Mouse (Mus musculus) brain, adult 2 months (tissue): ENCODE data around the gene Sorcs2.

Experiments
- DNase-seq: peaks from one replicate; pipeline ENCODE4 v3.0.0; 2011; ENCODE audit warnings: low read depth, low spot score

Sorcs2 gene

DNA sequence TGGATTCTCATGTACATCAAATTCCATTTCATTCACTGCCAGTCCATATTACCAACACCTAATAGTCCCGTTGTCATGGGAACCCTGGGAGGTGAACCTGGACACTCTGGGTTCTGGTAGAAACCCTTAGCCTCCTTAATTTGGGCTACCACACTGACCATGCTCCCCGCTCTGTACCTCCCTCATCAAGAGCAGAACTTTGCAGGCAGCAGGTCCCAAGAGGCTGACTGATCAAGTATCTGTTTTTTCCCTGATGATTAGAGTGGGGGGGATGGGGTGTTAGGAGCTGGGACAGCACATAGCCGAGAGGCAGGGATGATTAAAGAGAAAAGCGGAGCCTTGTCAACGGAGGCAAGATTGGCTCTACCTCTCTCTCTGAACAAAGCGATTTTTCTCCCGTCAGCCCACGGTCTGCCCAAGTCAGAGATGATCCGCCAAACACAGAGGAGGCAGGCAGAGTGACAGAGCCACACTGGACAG lies 167.6 kb downstream of the Sorcs2 start:
- no peak for DNase-seq

DNA sequence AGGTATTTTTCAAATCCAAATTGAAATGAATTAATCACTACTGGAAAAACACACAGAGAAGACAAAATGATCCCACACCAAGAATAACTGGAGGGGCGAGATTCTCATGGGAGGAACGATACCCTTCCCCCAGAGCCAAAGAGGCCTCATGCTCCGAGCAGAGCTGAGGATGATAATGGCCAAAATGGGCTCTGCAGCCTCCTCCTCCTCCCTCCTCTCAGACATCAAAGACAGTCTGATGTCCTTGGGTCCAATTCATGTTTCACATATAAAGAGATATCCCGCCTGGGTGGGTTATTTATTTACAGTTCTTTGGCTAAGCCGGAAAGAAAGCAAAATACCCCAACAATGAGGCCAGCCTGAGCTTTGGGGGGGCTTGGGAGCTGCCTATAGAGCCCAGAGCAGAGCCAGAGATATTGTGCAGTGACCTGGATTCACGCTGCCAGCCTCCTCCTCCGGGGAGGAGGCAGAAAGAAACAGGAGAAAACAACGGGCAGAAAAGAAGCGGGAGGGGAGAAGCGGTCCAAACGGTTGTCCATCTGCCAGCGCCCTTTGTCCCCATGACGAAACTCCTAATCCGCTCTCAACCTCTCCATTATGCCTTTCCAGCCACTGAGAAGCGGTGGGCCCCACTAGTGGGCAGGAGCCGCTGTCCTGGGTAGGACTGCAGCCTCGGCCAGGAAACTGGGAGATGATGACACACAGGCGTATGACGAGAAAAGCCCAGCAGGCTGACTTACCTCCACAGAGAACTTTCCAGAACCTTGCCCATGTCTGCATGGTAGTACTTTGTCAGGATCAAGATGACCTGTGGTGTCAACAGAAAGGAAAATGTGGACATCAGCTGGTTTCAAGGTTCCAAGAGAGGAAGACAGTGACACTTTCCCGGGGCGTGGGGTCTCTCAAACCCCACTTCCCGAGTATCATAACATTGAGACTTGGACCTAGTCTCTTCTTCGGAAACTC lies 169.3 kb downstream of the Sorcs2 start:
- no peak for DNase-seq

DNA sequence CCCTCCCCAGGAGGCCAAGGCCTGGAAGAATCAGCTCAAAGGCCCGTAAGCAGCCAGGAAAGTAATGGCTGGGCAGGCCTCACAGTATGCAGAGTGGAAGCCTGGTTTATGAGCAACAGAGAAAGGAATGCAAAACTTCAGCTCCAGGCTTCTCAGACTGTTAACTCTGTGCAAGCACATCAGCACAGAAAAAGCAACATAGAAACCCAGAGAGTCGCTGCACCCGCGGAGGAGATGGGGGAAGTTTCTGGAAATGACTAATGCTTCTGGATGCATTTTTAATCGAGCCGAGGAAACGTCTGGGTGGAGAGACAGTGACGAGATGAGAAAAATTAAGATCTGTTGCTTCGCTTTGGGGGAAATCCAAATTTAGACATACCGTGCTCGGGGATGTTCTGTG lies 171.6 kb downstream of the Sorcs2 start:
- peak; percentile 90 for DNase-seq

DNA sequence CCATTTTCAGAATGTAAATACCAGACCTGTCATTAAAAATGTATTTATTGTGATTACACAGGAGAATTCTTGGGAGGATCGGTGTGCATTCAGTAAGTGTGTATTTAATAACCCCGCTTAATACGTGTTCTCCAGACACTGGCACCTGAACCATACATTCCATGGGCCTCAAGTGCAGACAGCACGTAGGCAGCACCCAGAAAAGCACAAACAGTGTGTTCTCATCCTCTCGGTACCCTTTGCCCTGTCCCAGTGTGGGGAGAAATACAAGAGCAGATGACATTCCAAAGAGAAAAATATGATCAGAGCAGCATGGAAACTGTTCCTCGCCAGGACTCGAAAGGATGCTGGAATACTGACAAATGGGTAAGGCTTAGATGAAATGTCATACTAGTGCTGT lies 172.1 kb downstream of the Sorcs2 start:
- no peak for DNase-seq

DNA sequence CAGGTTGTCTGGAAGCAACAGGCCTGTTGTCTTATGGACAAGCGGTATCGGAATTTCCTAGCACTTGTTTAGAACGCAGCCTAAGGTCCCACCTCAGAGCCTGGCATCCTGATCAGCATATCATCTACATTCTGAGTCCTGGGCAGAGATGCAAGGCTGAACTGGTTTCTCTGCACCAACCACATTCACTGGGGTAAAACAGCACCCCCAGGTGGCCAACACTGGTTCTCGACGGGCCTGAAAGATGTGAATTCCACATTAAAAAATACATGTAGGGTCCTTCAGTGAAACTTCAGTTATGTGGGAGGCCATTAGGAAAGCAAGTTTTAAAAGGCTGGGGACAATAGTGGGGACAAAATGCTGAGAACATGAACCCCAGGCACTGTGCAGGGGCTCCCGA lies 174.2 kb downstream of the Sorcs2 start:
- peak; percentile 76 for DNase-seq

DNA sequence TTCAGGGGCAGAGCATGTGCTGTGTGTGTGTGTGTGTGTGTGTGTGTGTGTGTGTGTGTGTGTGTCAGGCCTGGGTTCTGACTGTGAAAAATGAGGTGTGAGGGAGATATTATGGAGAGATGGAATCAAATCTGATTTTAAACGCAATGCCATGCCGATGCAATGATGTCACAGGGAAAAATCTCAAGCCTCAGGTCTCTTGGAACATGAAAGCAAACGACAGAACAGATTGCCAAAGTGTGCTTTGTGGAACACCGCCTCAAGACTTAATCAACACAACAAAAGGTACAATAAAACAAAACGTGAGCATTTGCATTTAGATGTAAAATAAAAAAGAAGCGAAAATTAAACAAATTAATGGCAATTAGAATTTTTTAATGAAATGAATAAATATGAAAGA lies 177.3 kb downstream of the Sorcs2 start:
- DNase-seq = no peak

DNA sequence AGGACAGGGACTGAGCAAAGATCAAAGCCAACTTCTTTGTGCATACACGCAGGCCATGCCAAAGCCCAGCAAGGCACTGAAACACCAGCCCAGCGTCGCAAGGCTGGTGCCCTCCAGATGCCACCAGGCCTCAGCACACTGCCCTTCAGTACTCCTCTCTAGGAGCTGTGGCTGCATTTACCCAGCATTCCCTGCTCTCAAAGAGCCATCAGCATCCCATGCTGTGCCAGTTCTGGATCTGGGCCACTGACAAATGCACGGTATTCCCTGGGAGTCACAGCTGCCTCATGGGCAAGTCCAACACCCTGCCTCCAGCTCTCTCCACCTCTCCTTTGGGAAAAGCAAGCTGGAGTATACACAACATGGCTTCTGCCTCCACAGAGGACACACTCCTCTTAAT lies 177.8 kb downstream of the Sorcs2 start:
- peak; percentile 70 for DNase-seq

DNA sequence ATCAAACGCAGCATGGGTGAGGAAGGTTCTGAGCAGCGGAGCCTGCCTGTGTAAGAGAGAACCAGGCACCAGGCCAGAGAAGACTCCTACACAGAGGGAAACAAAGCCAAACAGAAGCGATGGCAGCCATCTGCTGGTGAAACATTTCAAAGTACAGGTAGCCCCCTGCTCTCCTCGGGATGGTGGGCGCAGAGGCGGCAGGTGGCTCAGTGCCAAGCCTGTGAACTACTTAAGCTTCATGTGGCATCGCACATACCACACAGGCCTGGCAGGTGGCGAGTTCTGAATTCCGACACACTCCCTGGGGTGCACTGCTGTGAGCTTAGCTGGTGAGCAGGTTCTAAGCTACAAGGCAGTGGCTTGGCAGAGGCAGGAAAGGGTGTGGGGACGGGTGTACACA lies 184.6 kb downstream of the Sorcs2 start:
- DNase-seq = peak; percentile 94

DNA sequence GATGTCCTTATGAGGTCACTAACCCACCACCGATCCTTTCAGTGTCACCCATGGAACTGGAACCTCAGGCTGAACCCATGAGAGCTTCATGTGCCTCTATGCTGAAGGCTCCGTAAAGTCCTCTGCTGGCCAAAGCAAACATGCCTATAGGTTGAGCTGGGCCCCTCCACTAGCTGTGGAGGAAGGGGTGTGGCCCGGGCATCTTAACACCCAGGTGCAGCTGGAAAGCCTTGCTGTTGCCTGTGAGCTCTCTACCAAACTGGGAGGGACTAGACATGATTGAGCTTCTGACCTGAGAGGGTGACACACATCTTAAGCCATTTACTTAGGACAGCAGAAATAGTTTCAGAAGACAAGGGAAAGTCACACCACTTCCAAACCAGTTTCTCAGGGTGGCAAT lies 189.1 kb downstream of the Sorcs2 start:
- no peak for DNase-seq

DNA sequence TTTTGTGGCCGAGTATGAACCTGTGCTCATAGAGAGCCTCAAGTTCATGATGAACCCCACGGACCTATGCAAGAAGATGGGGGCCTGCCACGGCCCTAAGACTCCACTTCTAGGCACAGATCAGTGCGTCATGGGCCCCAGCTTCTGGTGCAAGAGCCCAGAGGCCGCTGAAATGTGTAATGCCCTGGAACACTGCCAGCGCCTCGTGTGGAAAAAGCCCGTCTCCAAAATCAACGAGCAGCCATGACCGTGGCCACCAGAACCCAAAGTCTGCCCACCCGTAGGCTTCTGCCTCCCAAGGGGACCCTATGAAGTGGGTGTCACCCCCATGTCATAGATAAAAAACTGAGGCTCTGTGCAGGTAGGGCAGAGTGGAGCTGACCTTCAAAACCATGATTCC lies 192.5 kb downstream of the Sorcs2 start:
- no peak for DNase-seq

DNA sequence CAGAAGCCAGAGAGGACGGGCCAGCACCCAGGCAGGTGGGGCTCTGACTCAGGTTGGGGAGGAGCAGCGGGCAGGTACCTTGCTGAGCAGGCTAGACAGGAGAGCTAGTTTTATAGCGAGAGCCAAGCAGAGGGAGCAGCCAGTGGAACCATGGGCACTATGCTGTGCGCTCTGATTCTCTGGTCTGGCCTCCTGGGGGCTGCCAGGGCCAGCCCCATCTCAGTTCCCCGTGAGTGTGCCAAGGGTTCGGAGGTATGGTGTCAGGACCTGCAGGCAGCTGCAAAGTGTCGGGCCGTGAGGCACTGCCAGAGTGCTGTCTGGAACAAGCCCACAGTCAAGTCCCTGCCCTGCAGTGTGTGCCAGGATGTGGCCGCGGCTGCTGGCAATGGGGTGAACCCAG lies 194.0 kb downstream of the Sorcs2 start, which contains the start of gene Psapl1:
Psapl1 (plus strand) TSS at position 106 of the 400 bp plus-strand sequence.
- no peak for DNase-seq

DNA sequence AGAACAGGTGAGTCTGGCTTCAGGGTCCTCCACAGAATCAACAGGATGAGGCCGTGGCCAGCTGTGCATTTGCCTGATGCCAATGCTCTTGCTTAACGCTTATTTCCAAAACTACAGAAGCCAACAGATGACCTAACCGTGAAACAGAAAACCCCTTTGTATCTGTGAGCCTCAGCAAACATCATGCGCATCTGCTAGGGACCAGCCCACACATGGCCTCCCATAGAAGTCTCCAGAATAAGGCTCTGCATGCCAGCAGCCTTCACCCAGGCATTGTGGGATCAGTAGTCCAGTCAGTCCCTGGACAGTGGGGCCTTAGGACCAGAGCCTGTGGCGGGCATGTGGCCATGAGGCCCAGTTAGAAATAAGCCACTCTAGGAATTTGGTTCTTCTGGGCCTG lies 194.5 kb downstream of the Sorcs2 start:
- peak; percentile 92 for DNase-seq

DNA sequence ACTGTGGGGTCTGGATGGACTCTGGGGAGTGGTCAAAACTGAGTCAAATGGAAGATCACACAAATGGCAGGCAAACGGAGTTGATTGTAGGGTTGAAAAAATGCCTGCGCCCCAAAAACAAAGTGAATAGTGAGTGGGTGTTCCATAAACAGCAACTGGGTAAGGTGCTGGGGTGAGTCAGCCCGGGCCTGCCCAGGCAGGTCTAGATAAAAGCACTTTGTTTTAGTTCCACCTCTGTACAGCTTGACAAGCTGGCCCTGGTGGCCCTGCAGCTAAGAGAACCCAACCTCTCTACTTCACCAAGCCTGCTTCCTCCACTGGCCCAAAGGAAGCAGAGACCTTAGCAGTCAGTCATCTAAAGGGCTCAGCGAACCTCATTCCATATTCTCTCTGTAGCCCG lies 195.2 kb downstream of the Sorcs2 start:
- no peak for DNase-seq

DNA sequence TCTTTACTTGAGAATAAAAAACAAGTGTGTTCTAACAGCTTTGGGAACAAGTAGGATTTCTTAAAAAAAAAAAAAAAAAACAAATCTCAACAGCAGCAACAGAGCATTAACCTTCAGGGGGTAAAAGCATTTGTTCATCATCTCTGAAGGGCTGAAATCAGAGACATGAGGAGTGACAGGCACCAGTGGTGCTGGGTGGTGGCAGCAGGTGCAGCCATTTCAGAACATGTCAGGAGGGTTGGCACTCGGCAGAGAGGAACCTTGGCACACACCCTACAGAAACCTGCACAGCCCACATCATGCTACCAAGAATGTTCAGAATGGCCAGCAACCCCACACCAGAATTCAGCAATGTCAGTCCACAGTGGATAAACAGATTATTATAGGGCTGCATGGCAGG lies 198.4 kb downstream of the Sorcs2 start:
- DNase-seq = no peak

DNA sequence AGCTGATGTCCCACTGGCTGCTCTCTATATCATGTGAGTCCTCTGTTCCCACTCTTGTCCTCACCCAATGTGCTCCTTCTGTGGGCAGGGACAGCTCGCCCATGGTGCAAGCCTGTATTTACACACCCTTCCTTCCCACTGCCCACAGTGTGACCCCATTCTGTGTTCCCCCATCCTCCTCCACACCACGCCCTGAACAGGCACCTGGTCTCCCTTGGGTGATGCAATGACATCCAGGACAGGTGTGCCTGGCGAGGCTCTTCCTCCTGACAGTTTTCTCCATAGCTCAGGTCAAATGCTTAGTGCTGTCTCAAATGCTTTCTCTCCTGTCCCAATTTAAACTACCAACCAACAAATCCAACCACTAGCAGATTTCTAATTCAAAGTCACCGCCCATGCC lies 202.5 kb downstream of the Sorcs2 start:
- DNase-seq = no peak

DNA sequence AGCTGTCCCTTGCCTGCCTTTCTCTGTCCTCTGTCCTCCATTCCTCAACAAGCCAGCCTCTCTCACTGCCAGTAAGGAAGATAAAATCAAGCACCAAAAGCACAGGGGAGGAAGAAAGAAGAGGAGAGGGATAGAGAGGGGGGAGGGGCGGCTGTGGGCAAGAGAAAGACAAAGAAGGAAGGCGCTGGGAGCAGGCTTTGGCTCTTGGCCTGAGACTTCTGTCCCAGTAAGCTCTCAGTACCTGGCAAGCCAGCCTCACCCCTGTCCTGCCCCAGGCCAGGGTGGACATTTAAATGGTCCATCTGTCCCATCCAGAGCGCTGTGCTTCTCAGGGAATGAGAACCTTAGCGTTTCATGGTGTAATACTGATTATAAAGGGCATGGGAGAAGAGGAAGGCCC lies 203.3 kb downstream of the Sorcs2 start:
- no peak for DNase-seq

DNA sequence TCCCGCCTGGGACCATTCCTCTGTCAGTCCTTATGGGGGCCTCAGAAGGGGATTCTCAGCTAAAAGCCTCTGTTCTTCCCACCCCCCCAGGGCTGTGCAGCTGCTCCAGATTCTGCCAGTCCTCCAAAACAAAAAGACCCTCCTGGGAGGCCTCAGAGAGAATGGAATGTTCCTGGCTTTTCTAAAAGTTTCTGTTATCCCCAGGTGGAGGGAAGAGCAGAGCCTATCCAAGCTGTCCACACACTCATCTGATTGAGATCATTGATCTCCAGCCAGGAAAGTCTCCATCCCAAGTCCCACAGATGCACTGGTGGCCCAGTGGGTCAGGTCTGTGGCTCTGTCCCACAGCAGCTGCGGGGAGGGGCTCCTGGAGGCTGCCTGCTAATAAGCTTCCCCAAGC lies 205.3 kb downstream of the Sorcs2 start:
- DNase-seq = no peak

DNA sequence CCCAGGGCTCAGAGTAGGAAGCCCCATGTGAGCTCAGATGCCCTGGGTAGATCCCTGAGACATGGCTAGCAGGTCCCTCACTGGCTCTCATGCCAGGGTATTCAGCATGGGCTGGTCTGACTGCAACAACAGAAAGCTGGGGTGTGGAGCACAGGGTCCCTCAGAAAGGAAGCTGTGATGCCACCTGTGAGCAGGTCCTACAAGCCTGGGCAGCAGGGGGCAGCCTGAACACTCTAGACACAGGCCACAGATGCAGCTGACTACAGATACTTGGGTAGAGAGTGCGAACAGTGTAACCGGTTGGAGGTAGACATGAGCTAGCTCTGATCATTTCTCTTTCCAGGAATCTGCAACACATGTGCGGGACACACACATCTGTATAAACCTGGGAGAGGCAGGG lies 206.1 kb downstream of the Sorcs2 start:
- DNase-seq = peak; percentile 36

DNA sequence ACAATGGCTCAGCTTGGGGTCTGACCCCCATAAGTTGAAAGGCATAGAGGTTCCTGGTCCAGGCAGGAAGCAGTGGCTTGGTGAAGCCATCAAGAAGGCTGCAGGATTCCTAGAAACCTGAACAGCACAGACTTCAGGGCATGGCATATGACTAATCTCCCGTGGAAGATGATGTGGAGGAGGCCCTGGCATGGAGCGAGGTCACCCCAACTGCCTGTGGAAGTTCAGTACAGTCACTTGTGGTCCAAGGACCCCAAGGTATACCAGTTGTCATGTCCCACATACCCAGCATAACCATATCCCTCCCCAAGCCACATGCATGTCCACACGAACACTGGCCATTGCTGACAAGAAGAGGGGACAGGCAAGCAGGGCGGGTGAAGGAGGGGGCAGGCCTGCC lies 206.7 kb downstream of the Sorcs2 start:
- no peak for DNase-seq

DNA sequence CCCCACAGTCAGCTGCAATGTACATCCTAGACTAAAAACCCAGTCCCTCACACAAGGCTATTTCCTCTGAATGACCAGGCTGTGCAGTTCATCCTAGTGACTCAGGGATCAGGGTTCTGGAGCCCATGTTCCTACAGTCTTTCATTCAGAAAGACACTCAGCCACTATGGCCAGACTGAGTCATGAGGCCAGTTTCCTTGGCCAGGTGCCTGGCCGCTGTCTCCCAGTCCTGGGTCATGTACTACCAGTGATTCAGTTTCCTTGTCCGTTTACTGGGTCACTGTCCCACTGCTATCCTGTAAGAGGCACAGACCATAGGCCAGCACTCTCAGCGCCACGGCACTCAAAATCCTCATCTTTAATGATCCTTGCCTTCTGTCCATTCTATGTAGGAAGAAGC lies 209.6 kb downstream of the Sorcs2 start:
- DNase-seq = peak; percentile 24

DNA sequence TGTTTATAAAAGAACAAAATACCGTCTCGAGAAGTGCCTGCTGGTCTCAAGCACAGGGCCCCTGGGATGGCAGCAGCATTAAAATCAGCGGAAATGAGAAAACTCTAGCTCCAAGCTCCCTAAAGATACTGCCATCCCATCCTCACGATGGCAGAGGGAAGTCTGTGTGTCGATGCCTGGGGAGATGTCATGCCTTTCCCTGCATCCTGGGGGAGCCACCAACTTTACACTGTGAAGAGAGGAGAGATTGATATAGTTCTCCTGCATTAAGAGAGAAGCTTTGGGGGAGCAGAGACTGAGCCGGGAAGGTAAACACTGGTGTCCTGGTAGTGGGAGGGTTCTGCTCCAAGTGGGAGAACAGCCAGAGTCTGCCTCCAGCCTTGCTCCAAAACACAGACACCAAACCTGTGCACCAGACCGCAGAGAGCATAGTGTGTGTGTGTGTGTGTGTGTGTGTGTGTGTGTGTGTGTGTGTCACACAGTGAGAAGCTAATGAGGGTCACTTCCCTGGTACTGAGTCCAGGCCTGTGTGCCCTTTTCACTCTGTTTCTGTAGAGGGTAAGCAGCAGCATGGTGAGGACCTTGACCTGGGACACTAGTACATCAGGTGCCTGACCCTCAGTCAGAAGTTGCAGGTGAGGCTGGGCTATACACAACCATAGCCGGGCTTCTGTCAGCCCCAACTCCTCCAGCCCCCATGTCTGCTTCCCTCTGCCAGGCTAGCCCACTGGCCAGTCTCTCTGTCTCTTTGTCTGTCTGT lies 211.5 kb downstream of the Sorcs2 start:
- peak; percentile 28 for DNase-seq

DNA sequence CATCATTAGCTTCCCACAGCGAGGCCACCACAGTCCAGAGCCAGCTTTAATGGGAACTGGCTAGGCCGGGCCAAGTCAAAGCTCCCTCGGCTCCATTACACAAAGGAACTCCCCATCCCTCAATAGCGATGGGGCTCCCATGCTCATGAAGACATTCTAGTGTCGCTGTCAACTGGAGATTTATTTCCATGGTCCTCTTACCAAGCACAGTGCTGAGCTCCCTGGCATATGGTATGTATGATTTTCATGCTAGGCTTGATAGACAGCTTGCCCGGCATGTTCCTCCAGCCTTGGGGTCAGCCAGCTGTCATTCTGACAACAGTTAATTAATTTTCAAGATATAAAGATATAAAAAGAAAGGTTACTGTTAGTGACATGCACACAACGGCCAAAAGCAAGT lies 215.6 kb downstream of the Sorcs2 start:
- no peak for DNase-seq

DNA sequence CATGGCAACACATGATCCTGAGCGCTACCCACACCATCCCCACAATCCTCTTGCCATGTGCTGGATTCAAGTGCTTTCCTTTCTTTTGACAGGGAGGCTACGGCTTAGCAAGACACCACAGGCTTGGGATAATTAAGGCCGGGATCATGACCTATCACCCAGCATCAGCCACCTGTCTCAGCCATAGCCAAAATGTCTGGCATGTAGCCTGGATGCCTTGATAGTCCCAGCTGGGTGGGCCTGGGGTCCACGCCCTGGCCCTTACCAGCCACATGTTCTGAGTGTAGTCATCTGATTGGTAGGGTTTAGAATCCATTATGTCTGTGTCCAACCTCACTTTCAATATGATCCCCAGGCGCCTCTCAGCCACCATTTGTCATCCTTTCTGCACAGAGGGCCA lies 218.2 kb downstream of the Sorcs2 start:
- DNase-seq = no peak
